Mouse (Mus musculus) limb, embryonic 12.5 days (tissue): ENCODE measurements around the gene Kmt2b. TPM values are rescaled to one million over a fixed set of nuclear protein-coding genes. Genes with fewer than 3 reads are reported as not detected.

Experiments
- ATAC-seq: fragments of 200-750 bp; cut with Nextera tagmentation; 2 replicates; pipeline ENCODE4 v1.8.0; 2017; ENCODE audit warnings: low read depth, moderate TSS enrichment; ENCODE audit not compliant: insufficient number of reproducible peaks, insufficient read depth, low FRiP score, low TSS enrichment
- H3K27ac ChIP-seq: fragments of 300-500 bp; sonication (generic); 2 replicates; pipeline ENCODE4 v1.5.1; 2016; ENCODE audit warnings: mild to moderate bottlenecking, moderate library complexity
- H3K27me3 ChIP-seq: fragments of 300-500 bp; sonication (generic); 2 replicates; pipeline ENCODE4 v1.6.1; 2016; ENCODE audit warnings: mild to moderate bottlenecking, moderate library complexity
- H3K36me3 ChIP-seq: fragments of 300-500 bp; sonication (generic); 2 replicates; pipeline ENCODE4 v1.6.1; 2016; ENCODE audit warnings: mild to moderate bottlenecking, moderate library complexity
- H3K4me1 ChIP-seq: fragments of 300-500 bp; sonication (generic); replicated peaks from 2 replicates; pipeline ENCODE4 v1.6.1; 2016
- H3K4me2 ChIP-seq: fragments of 300-500 bp; sonication (generic); 2 replicates; pipeline ENCODE4 v1.6.1; 2016; ENCODE audit warnings: mild to moderate bottlenecking, moderate library complexity
- H3K4me3 ChIP-seq: fragments of 300-500 bp; sonication (generic); replicated peaks from 2 replicates; pipeline ENCODE4 v1.5.1; 2016; ENCODE audit warnings: mild to moderate bottlenecking
- H3K9ac ChIP-seq: fragments of 300-500 bp; sonication (generic); replicated peaks from 2 replicates; pipeline ENCODE4 v1.6.1; 2016; ENCODE audit warnings: mild to moderate bottlenecking, moderate library complexity
- H3K9me3 ChIP-seq: fragments of 300-500 bp; sonication (generic); 2 replicates; pipeline ENCODE4 v1.6.1; 2016; ENCODE audit warnings: mild to moderate bottlenecking, moderate library complexity
- WGBS: fragments of 180-500 bp; shearing (Covaris S2); methylation state at CpG from one replicate; pipeline ENCODE4 v1.1.7; 2016; 5-methylcytosine and 5-hydroxymethylcytosine counted together
- polyA plus RNA-seq: library from polyadenylated mRNA; unstranded; fragments of >200 nt; fragmentation: Nextera tagmentation; extraction: Ambion mirVana; gene quantifications from 2 replicates; pipeline ENCODE4 v1.2.1, GENCODE M21; 2016

Gene Kmt2b
- polyA plus RNA-seq, 1 experiment from 2014 or later = 11.0 TPM

DNA sequence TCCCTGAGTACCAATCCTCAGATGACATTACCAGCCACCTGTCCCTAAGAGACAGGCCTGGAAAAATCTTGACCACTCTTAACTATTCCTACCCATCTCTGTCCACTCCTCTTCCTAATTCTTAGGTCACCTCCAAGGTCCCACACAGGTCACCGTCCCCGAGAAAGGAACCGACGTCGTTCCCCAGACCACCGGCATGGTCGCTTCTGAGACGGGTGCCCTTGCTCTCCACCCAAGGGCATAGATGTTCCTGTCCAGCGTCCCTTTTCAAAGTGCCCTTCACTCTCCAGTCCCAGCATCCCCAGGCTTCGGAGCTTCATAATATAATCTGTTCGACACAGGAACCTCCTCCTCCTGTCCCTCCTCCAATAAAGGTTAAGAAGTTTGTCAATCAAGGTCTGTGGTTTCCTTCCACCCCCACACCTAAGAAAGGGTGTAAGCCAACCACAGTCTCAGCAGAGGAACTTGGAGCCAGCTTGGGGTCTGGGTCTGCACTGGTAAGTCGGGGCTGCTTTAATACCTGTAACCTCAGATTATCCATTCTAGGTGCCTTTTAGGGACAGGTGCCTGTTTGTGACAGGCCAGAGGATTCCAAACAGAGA is 23.5 kb downstream of the Kmt2b start, which contains the start of gene Igflr1:
Gene Igflr1, plus strand, starts transcription at position 458 of the 602 bp plus-strand sequence.
- WGBS = 94% methylated on average over 12 of the region's 12 CpGs
- peak within 1 kb of the TSS; percentile 59 for H3K4me2 ChIP-seq
- peaks cover 15% of the 10 kb centered on the region for H3K4me1 ChIP-seq
- ATAC-seq = no peak
- no peaks in the 10 kb centered on the region for H3K9me3 ChIP-seq
- H3K27me3 ChIP-seq = no peaks in the 10 kb centered on the region
- peak within 1 kb of the TSS; percentile 77; the same call in 1 of the 2 replicates for H3K9ac ChIP-seq
- no peak within 1 kb of the TSS for H3K27ac ChIP-seq
- peaks cover 50% of the 10 kb centered on the region for H3K36me3 ChIP-seq
- peak within 1 kb of the TSS; percentile 75 for H3K4me3 ChIP-seq

DNA sequence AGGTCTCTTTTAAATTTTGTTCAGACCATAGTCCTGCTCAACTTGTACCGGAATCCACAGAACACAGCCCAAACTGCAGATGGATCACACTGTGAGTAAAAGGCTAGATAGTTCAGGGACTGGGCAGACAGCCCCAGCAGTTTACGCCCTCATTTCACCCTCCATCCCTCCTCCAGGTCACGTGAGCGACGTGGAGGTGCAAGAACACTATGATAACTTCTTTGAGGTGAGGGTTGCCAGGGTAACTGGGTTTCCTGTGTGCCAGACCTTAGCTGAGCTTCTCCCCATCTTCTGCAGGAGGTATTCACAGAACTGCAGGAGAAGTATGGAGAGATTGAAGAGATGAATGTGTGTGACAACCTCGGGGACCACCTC is 24.6 kb downstream of the Kmt2b start:
- Histone ChIP-seq H3K4me3 (peak overlapping the region; percentile 75), H3K4me2 (peak overlapping the region; percentile 59), H3K9me3 (no peaks in the 10 kb centered on the region), H3K9ac (peak overlapping the region; percentile 77), H3K27ac (peak overlapping the region; percentile 96), H3K36me3 (peaks cover 38% of the 10 kb centered on the region), H3K27me3 (no peaks in the 10 kb centered on the region), H3K4me1 (peaks cover 16% of the 10 kb centered on the region)
- ATAC-seq = no peak
- WGBS = 24% methylated on average over 6 of the region's 6 CpGs

- peak within 1 kb of the TSS; percentile 96 for H3K27ac ChIP-seq
- WGBS = under 1% methylated on average over 45 of the region's 45 CpGs
- H3K4me1 ChIP-seq = peaks cover 22% of the 10 kb centered on the region
- ATAC-seq = peak; percentile 80
- H3K9me3 ChIP-seq = no peaks in the 10 kb centered on the region
- H3K9ac ChIP-seq = peak within 1 kb of the TSS; percentile 77
- no peaks in the 10 kb centered on the region for H3K27me3 ChIP-seq
- peak within 1 kb of the TSS; percentile 71 for H3K4me2 ChIP-seq
- peak within 1 kb of the TSS; percentile 75 for H3K4me3 ChIP-seq
- peaks cover 32% of the 10 kb centered on the region for H3K36me3 ChIP-seq
Observed at GRCm38 (mm10) chr7:30563117-30563905, 25.2 kb downstream of the Kmt2b start, which contains the start of the genes U2af1l4, Gm49396 and Psenen. Gene U2af1l4 (plus strand): TSS chr7:30563301. Gene Gm49396 (plus strand): TSS chr7:30563344. Gene Psenen (minus strand): TSS chr7:30563627.

- Histone ChIP-seq H3K9me3 (no peaks in the 10 kb centered on the region), H3K4me2 (peak overlapping the region; percentile 71), H3K27ac (peak overlapping the region; percentile 75), H3K9ac (peak overlapping the region; percentile 65), H3K4me3 (peak overlapping the region; percentile 75), H3K4me1 (peaks cover 27% of the 10 kb centered on the region), H3K36me3 (peaks cover 30% of the 10 kb centered on the region), H3K27me3 (no peaks in the 10 kb centered on the region)
- no peak for ATAC-seq
- WGBS = 2% methylated on average over 27 of the region's 27 CpGs
Observed at GRCm38 (mm10) chr7:30562526-30563116, 25.9 kb downstream of the Kmt2b start.

GRCm38 (mm10) chr7:30560296-30560695 is 28.2 kb downstream of the Kmt2b start:
- Histone ChIP-seq H3K9me3 (no peaks in the 10 kb centered on the region), H3K4me3 (no peak overlapping the region), H3K4me1 (peaks cover 27% of the 10 kb centered on the region), H3K27ac (no peak overlapping the region), H3K9ac (no peak overlapping the region), H3K4me2 (peak overlapping the region; percentile 93), H3K36me3 (peaks cover 30% of the 10 kb centered on the region), H3K27me3 (no peaks in the 10 kb centered on the region)
- ATAC-seq = no peak
- 69% methylated on average over 2 of the region's 2 CpGs for WGBS

- H3K9me3 ChIP-seq = no peaks in the 10 kb centered on the region
- peaks cover 33% of the 10 kb centered on the region for H3K36me3 ChIP-seq
- peak within 1 kb of the TSS; percentile 93 for H3K4me2 ChIP-seq
- WGBS = under 1% methylated on average over 20 of the region's 20 CpGs
- no peaks in the 10 kb centered on the region for H3K27me3 ChIP-seq
- ATAC-seq = peak; percentile 77
- peak within 1 kb of the TSS; percentile 14; the same call in 1 of the 2 replicates for H3K27ac ChIP-seq
- H3K4me3 ChIP-seq = peak within 1 kb of the TSS; percentile 64
- H3K9ac ChIP-seq = peak within 1 kb of the TSS; percentile 67
- H3K4me1 ChIP-seq = peaks cover 27% of the 10 kb centered on the region
Observed at GRCm38 (mm10) chr7:30559443-30559954, 29.0 kb downstream of the Kmt2b start, which contains the start of gene Lin37. Gene Lin37 (minus strand): TSS chr7:30559838.

GRCm38 (mm10) chr7:30558656-30559442 is 29.7 kb downstream of the Kmt2b start:
- Histone ChIP-seq H3K4me2 (peak overlapping the region; percentile 93), H3K27ac (peak overlapping the region; percentile 14; the same call in 1 of the 2 replicates), H3K27me3 (no peaks in the 10 kb centered on the region), H3K9me3 (no peaks in the 10 kb centered on the region), H3K36me3 (peaks cover 39% of the 10 kb centered on the region), H3K9ac (peak overlapping the region; percentile 67), H3K4me3 (peak overlapping the region; percentile 64), H3K4me1 (peaks cover 24% of the 10 kb centered on the region)
- WGBS = 16% methylated on average over 12 of the region's 12 CpGs
- no peak for ATAC-seq

GRCm38 (mm10) chr7:30557901-30558514 is 30.5 kb downstream of the Kmt2b start:
- H3K36me3 ChIP-seq = peaks cover 39% of the 10 kb centered on the region
- no peaks in the 10 kb centered on the region for H3K9me3 ChIP-seq
- H3K27ac ChIP-seq = no peak overlapping the region
- peak overlapping the region; percentile 93 for H3K4me2 ChIP-seq
- H3K4me1 ChIP-seq = peaks cover 31% of the 10 kb centered on the region
- H3K9ac ChIP-seq = peak overlapping the region; percentile 67; the same call in 1 of the 2 replicates
- H3K27me3 ChIP-seq = no peaks in the 10 kb centered on the region
- peak overlapping the region; percentile 64 for H3K4me3 ChIP-seq
- 93% methylated on average over 13 of the region's 13 CpGs for WGBS
- ATAC-seq = no peak

DNA sequence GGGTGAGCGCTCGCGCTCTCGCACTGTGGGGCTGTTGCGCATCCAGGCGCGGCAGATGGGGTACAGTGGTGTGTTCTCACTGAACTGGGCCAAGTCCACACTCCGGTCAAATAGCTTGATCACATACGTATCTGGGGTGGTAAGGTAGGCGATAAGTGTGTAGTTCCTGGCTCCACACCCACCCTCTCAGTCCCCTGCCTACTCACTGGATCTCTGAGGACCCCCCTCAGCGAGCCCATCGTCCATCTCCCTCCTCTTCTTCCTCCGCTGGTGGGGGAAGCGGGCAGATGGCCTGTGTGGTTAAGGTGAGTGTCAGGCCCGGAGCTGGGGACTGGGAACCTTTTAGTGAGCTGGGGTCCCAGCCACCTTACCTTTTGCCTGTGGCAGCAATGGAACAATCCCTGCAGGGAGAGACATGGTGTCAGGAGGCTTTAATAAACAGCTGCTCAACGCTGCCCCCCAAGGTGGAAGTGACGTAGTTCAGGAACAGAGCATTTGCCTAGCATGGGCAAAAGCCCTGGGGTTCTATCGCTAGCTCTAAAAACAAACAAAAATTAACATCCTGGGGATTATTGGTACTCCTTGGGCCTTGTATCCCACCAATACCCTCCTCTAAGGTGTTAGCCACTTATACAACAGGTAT is 31.5 kb downstream of the Kmt2b start:
- Histone ChIP-seq H3K9me3 (no peaks in the 10 kb centered on the region), H3K36me3 (peaks cover 39% of the 10 kb centered on the region), H3K27ac (no peak overlapping the region), H3K4me3 (0 out of 2 replicates have a peak overlapping the region, but pooled peaks have one; percentile 3), H3K4me2 (no peak overlapping the region), H3K4me1 (peaks cover 31% of the 10 kb centered on the region), H3K27me3 (no peaks in the 10 kb centered on the region), H3K9ac (no peak overlapping the region)
- 94% methylated on average over 18 of the region's 18 CpGs for WGBS
- ATAC-seq = no peak
